Mouse (Mus musculus) stomach, postnatal 0 days (tissue): ENCODE results near the gene Gon4l.

Source experiments
- CTCF ChIP-seq: IDR thresholded peaks from 2 replicates; pipeline ENCODE4 v1.5.1; 2016; ENCODE audit warnings: antibody characterized with exemption, low read depth, mild to moderate bottlenecking, moderate library complexity
- EP300 ChIP-seq: optimal IDR thresholded peaks from 2 replicates; pipeline ENCODE3; 2016; ENCODE audit warnings: antibody characterized with exemption

DNA sequence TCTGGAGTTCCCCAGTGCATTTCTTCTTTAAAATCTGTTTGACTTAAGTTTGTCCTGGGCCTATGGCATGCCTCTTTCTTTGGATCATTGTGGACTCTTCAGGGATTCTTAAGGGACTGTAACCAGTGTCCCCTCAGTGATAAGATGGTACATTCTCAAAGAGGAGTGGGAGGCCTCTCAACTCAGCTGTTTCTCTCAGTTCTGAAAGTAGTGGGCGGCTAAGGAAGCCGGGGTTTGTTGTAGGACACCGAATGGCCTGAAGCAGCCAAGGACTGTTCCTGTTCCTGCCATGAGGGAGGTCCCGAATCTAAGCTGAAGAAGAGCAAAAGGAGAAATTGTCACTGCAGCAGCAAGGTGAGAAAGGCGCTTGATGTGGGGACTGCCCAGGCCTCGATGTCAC is 70.2 kb downstream of the Gon4l start:
- TF ChIP-seq CTCF (no peak), EP300 (no peak)
